Mouse (Mus musculus): Measurements from ENCODE around the gene Cir1.

Cir1 gene

GRCm38 (mm10) chr2:73298841-73299240, 13.7 kb downstream of the Cir1 start:
- no peak for DNase-seq

GRCm38 (mm10) chr2:73298154-73298553, 14.3 kb downstream of the Cir1 start:
- no peak for DNase-seq

- no peak for DNase-seq
Observed at GRCm38 (mm10) chr2:73295023-73295422, 17.5 kb downstream of the Cir1 start.

GRCm38 (mm10) chr2:73291130-73291529, 21.4 kb downstream of the Cir1 start:
- no peak for DNase-seq

- DNase-seq, result peak; percentile 37 to 62
Observed at GRCm38 (mm10) chr2:73285630-73286029, 26.9 kb downstream of the Cir1 start.

- peak; percentile 19 to 36 for DNase-seq
Observed at GRCm38 (mm10) chr2:73281707-73282106, 30.8 kb downstream of the Cir1 start.

- peak in 1 of 2 experiments; percentile 17 for DNase-seq
Observed at GRCm38 (mm10) chr2:73281048-73281661, 31.3 kb downstream of the Cir1 start.

- peak; percentile 21 to 40 for DNase-seq
Observed at GRCm38 (mm10) chr2:73280356-73281047, 32.0 kb downstream of the Cir1 start.

- peak; percentile 28 to 44 for DNase-seq
Observed at GRCm38 (mm10) chr2:73279271-73280038, 33.0 kb downstream of the Cir1 start.

- peak; percentile 25 to 38 for DNase-seq
Observed at GRCm38 (mm10) chr2:73278869-73279268, 33.6 kb downstream of the Cir1 start.

GRCm38 (mm10) chr2:73278131-73278854, 34.2 kb downstream of the Cir1 start:
- peak; percentile 95 to 96 for DNase-seq

GRCm38 (mm10) chr2:73277709-73278075, 34.8 kb downstream of the Cir1 start:
- DNase-seq, result peak; percentile 30 to 56

GRCm38 (mm10) chr2:73277021-73277708, 35.3 kb downstream of the Cir1 start:
- DNase-seq, result peak; percentile 47 to 56

- DNase-seq, result peak; percentile 37 to 54
Observed at GRCm38 (mm10) chr2:73276141-73276571, 36.3 kb downstream of the Cir1 start.

- peak in 1 of 2 experiments; percentile 39 for DNase-seq
Observed at GRCm38 (mm10) chr2:73275261-73276040, 37.0 kb downstream of the Cir1 start.

- DNase-seq, result peak; percentile 48 to 60
Observed at GRCm38 (mm10) chr2:73274119-73274920, 38.2 kb downstream of the Cir1 start.

GRCm38 (mm10) chr2:73273249-73274118, 39.0 kb downstream of the Cir1 start:
- peak; percentile 43 to 52 for DNase-seq

GRCm38 (mm10) chr2:73272351-73273248, 39.9 kb downstream of the Cir1 start:
- DNase-seq, result peak; percentile 44 to 56
